In the genomic region with DNA sequence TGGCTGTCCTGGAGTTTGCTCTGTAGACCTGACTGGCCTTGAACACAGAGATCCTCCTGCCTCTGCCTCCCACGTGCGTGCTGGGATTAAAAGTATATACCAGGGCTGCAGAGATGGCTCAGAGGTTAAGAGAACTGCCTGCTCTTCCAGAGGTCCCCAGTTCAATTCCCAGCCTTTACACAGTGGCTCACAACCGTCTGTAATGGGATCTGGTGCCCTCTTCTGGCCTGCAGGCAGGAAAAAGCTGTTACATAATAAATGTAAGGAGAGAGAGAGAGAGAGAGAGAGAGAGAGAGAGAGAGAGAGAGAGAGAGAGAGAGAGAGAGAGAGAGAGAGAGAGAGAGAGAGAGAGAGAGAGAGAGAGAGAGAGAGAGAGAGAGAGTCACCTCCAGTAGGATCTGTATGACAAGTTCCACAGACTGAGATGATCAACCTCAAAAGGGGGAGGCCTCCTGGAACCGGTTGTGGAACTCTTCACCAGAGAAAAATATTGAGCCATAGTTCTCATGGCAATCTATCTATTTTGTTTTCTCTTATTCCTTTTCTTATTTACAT, we compare ENCODE assay signal across 3 mouse cellular contexts. TPM values are rescaled to one million over a fixed set of nuclear protein-coding genes. Genes with fewer than 3 reads are reported as not detected.
"Had no signal": no experiment of that assay in that cellular context is flagged by ENCODE, and none has a peak within 500 bp of the region (broad histone marks: within the 10 kb centered on the region; RNA-seq: fewer than 3 reads in every experiment).

No protein-coding gene starts in this region.

RNA-seq across cellular contexts. Expression of gene Gpr132, which starts 26.6 kb away (rescaled TPM):
- polyA plus RNA-seq: limb, embryonic 10.5 days; midbrain, embryonic 12.5 days; neural tube, embryonic 14.5 days had no signal
